Mouse (Mus musculus) lung, embryonic 14.5 days (tissue): ENCODE results near the gene Ninl. TPM values are rescaled to one million over a fixed set of nuclear protein-coding genes. Genes with fewer than 3 reads are reported as not detected.
"Not testable (repeated sequence)": the region's sequence is repeated elsewhere in the genome, so short reads cannot be mapped to it uniquely, and the experiment has no call there.

Source experiments
- ATAC-seq: fragments of 200-750 bp; cut with Nextera tagmentation; 2 replicates; pipeline ENCODE4 v1.8.0; 2017; ENCODE audit warnings: mild to moderate bottlenecking, moderate TSS enrichment, moderate library complexity; ENCODE audit not compliant: insufficient read depth
- DNase-seq: peaks from one replicate; pipeline ENCODE4 v3.0.0-alpha.2; 2015
- H3K27ac ChIP-seq: fragments of 300-500 bp; sonication (generic); 2 replicates; pipeline ENCODE4 v1.5.1; 2014; ENCODE audit warnings: low read depth, mild to moderate bottlenecking, moderate library complexity
- H3K27me3 ChIP-seq: fragments of 300-500 bp; sonication (generic); 2 replicates; pipeline ENCODE4 v1.6.1; 2014; ENCODE audit warnings: low read length, control low read depth; ENCODE audit not compliant: insufficient read depth
- H3K36me3 ChIP-seq: fragments of 300-500 bp; sonication (generic); 2 replicates; pipeline ENCODE4 v1.6.1; 2014; ENCODE audit warnings: control low read depth; ENCODE audit not compliant: insufficient read depth
- H3K4me1 ChIP-seq: fragments of 300-500 bp; sonication (generic); 2 replicates; pipeline ENCODE4 v1.6.1; 2014; ENCODE audit warnings: antibody characterized with exemption, control low read depth; ENCODE audit not compliant: insufficient read depth
- H3K4me2 ChIP-seq: fragments of 300-500 bp; sonication (generic); 2 replicates; pipeline ENCODE4 v1.6.1; 2014; ENCODE audit warnings: mild to moderate bottlenecking
- H3K4me3 ChIP-seq: fragments of 300-500 bp; sonication (generic); 2 replicates; pipeline ENCODE4 v1.5.1; 2014; ENCODE audit warnings: low read depth, low read length
- H3K9ac ChIP-seq: fragments of 300-500 bp; sonication (generic); 2 replicates; pipeline ENCODE4 v1.6.1; 2014
- H3K9me3 ChIP-seq: fragments of 300-500 bp; sonication (generic); 2 replicates; pipeline ENCODE4 v1.6.1; 2016; ENCODE audit warnings: low read depth, low read length, control low read depth
- CTCF ChIP-seq: IDR thresholded peaks from 2 replicates; pipeline ENCODE4 v1.5.1; 2016; ENCODE audit warnings: antibody characterized with exemption, low read depth
- WGBS: fragments of 180-500 bp; shearing (Covaris S2); extraction: QIAGEN DNeasy Blood & Tissue Kit; methylation state at CpG from one replicate; pipeline ENCODE4 v1.1.7; 2014; 5-methylcytosine and 5-hydroxymethylcytosine counted together
- polyA plus RNA-seq: library from polyadenylated mRNA; unstranded; fragments of >200 nt; fragmentation: Nextera tagmentation; extraction: Ambion mirVana; gene quantifications from 2 replicates; pipeline ENCODE4 v1.2.1, GENCODE M21; 2014

Ninl gene
- polyA plus RNA-seq, 1 experiment from 2014 or later: 20.3 TPM

DNA sequence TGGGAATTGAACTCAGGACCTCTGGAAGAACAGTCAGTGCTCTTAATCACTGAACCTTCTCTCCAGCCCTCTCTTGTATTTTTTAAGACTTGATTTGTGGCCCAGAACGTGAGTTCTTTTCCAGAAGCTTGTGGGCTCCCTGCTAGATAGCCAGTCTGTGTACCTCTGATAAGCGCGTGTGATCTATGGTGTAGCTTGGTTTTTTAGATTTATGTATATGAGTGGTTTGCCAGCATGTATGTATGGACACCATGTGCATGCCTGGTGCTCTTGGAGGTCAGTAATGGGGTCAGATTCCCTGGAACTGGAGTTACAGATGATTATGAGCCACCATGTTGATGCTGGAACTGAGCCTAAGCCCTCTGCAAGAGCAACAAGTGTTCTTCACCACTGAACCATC is 118.6 kb downstream of the Ninl start:
- no peak for DNase-seq
- no peaks in the 10 kb centered on the region for H3K9me3 ChIP-seq
- no peak overlapping the region for H3K4me3 ChIP-seq
- no peak overlapping the region for H3K4me2 ChIP-seq
- H3K9ac ChIP-seq: no peak overlapping the region
- no peaks in the 10 kb centered on the region for H3K27me3 ChIP-seq
- H3K4me1 ChIP-seq: no peaks in the 10 kb centered on the region
- no peak overlapping the region for H3K27ac ChIP-seq
- peaks cover 34% of the 10 kb centered on the region for H3K36me3 ChIP-seq
- no peak for TF ChIP-seq CTCF
- ATAC-seq: no peak
- WGBS: 94% methylated on average over 3 of the region's 3 CpGs

DNA sequence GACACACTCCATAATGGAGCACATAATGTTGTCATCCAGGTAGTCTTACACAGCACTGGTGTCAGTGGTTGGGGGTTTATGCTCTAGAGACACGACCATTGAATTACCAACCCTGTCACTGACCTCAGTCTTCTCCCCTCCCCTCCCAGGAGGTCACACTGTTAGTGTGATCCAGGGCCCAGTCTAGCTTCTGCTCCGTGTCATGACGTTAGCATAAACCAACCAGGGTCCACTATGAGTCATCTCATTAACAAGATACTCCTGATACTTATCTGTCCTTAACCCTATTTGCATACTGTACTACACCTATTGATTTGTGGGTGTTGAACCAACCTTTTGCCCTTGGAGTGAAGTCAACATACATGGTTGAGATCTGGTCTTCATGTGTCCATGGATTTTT is 120.5 kb downstream of the Ninl start:
- WGBS: 91% methylated on average over 3 of the region's 3 CpGs
- no peak for TF ChIP-seq CTCF
- Histone ChIP-seq H3K36me3 (peaks cover 33% of the 10 kb centered on the region), H3K27me3 (no peaks in the 10 kb centered on the region), H3K9ac (no peak overlapping the region), H3K4me3 (no peak overlapping the region), H3K9me3 (no peaks in the 10 kb centered on the region), H3K27ac (no peak overlapping the region), H3K4me1 (no peaks in the 10 kb centered on the region), H3K4me2 (no peak overlapping the region)
- DNase-seq (no peak), ATAC-seq (no peak)

DNA sequence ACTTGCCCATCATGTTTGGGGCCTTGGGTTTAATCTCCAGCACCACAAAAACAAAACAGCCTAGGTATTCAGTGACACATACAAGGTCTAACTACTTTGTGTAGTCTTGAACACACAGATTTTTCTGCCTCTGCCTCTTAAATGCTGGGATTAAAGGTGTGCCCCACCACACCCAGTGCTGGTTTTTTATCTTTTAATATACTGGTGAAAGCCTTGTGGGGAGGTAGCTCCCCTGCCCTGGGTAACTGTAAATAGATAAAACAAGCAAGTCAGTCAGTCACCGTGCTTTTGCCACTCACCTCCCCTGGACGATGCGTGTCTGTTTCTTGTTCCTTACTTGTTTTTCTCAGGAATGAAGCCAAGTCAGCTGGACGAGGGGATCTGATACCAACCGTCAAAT is 123.4 kb downstream of the Ninl start:
- no peaks in the 10 kb centered on the region for H3K9me3 ChIP-seq
- DNase-seq (no peak), ATAC-seq (no peak)
- H3K9ac ChIP-seq: no peak overlapping the region
- 88% methylated on average over 5 of the region's 5 CpGs for WGBS
- H3K27me3 ChIP-seq: no peaks in the 10 kb centered on the region
- TF ChIP-seq CTCF: no peak
- H3K27ac ChIP-seq: no peak overlapping the region
- H3K4me1 ChIP-seq: no peaks in the 10 kb centered on the region
- no peak overlapping the region for H3K4me2 ChIP-seq
- peaks cover 31% of the 10 kb centered on the region for H3K36me3 ChIP-seq
- no peak overlapping the region for H3K4me3 ChIP-seq

DNA sequence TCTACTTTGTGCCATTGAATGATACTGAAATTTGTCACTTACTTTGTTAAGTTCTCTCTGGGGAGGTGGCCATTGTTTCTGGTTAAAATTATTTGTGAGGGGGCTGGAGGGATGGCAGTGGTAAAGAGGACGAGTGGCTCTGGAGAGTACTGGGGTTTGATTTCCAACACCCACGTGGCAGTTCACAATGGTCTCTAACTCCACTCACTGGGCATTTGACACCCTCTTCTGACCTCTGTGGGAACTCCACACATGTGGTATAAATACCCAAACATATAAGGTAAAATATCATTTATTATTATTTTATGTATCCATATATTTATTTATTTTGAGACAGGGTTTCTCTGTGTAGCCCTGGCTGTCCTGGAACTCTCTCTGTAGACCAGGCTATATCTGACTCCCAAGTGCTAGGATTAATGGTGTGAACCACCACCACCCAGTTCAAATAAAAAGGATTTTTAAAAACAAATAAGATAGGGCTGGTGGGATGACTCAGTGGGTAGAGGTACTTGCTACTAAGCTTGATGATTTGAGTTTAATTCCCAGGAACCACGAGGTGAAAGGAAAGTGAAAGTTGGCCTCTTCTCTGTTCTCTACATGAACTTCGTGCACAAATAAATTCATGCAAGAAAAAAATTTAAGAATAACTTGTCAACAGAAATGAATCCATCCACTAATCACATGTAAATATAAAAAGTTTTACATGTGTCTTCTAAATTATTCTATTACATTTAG is 124.2 kb downstream of the Ninl start:
- Histone ChIP-seq H3K9ac (no peak overlapping the region), H3K4me1 (no peaks in the 10 kb centered on the region), H3K27ac (no peak overlapping the region), H3K4me3 (no peak overlapping the region), H3K36me3 (peaks cover 31% of the 10 kb centered on the region), H3K27me3 (no peaks in the 10 kb centered on the region), H3K4me2 (no peak overlapping the region), H3K9me3 (no peaks in the 10 kb centered on the region)
- no peak for TF ChIP-seq CTCF
- DNase-seq (no peak), ATAC-seq (no peak)
- WGBS: 80% methylated on average over 4 of the region's 4 CpGs

DNA sequence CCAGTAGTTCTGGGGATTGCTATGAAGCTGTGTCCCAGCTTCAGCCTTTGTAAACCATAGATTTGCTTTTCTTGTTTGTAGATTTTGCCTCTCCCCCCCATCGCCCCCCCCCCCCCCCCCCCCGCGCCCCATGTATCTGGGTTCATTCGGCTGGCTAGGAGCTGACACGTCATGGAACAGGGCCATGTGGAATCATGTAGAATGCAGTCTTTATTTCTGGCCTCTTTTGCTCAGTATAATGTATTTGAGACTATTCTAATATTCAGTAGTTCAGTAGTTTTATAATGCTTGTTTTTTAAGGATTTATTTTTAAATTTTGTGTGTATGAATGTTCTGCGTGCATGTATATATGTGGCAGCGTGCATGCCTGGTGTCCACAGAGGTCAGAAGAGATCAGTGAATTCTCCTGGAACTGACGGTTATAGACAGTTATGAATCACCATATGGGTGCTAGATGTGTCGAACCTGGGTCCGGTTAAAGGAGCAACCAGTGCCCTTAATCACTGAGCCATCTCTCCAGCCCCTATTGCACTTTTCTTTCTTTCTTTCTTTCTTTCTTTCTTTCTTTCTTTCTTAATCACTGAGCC is 128.8 kb downstream of the Ninl start:
- no peaks in the 10 kb centered on the region for H3K27me3 ChIP-seq
- H3K4me3 ChIP-seq: peak overlapping the region; percentile 56
- H3K9me3 ChIP-seq: no peaks in the 10 kb centered on the region
- H3K9ac ChIP-seq: peak overlapping the region; percentile 65
- peaks cover 5% of the 10 kb centered on the region; the same call in 1 of the 2 replicates for H3K36me3 ChIP-seq
- no peaks in the 10 kb centered on the region for H3K4me1 ChIP-seq
- peak; percentile 10; the same call in 1 of the 2 replicates for ATAC-seq
- H3K4me2 ChIP-seq: peak overlapping the region; percentile 66
- H3K27ac ChIP-seq: no peak overlapping the region
- TF ChIP-seq CTCF: no peak
- DNase-seq: peak; percentile 51
- 29% methylated on average over 7 of the region's 10 CpGs for WGBS

DNA sequence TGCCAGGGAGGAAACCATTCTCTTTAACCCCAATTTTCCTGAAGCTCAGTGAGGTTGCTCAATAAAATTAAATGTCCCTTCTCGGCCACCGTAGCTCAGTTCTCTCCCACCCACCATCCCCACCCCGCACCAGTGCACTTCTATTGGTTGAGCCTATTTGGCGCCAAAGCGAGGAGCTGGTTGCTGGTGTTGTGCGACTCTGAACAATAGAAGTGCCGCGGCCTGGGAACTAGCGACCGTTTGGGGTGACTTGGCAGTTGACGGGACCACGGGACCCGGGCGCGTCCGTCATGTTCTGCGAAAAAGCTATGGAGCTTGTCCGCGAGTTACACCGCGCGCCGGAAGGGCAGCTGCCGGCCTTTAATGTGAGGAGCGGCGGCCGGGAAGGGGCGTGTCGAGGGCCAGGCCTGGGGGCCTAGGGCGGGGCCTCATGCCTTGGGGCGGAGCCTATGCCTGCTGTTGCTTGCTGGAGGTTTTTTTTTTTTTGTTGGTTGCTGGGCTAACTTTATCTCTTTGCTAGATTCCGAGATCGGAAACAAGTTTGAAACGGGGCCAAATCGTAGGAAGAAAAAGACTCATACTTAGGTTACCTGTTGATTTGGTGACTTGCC is 129.6 kb downstream of the Ninl start:
- no peaks in the 10 kb centered on the region for H3K9me3 ChIP-seq
- H3K4me2 ChIP-seq: peak overlapping the region; percentile 66
- H3K27me3 ChIP-seq: no peaks in the 10 kb centered on the region
- WGBS: under 1% methylated on average over 35 of the region's 35 CpGs
- no peaks in the 10 kb centered on the region for H3K4me1 ChIP-seq
- no peak for TF ChIP-seq CTCF
- H3K27ac ChIP-seq: peak overlapping the region; percentile 90
- DNase-seq: peak; percentile 97
- peak overlapping the region; percentile 65 for H3K9ac ChIP-seq
- peaks cover 4% of the 10 kb centered on the region; the same call in 1 of the 2 replicates for H3K36me3 ChIP-seq
- peak overlapping the region; percentile 56 for H3K4me3 ChIP-seq
- peak; percentile 93 for ATAC-seq

DNA sequence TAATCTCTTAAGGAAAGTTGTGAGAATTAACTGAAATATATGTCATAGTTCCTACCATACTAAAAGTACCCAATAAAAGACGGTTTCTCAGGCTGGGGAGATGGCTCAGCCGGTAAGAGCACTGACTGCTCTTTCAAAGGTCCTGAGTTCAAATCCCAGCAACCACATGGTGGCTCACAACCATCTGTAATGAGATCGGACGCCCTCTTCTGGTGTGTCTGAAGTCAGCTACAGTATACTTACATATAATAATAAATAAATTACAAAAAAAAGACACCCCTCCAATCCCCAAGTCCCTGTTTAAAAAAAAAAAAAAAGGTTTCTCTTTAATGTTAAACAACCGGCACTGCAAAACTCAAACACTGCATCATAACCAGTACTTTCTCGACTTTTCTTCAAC is 130.3 kb downstream of the Ninl start:
- H3K4me1 ChIP-seq, H3K9ac ChIP-seq, H3K27ac ChIP-seq, H3K36me3 ChIP-seq, ATAC-seq, DNase-seq, H3K27me3 ChIP-seq, H3K9me3 ChIP-seq: not testable (repeated sequence)
- WGBS: 46% methylated on average over 6 of the region's 6 CpGs
- H3K4me3 ChIP-seq: peak overlapping the region; percentile 56
- H3K4me2 ChIP-seq: peak overlapping the region; percentile 66
